Mouse (Mus musculus) hindbrain, embryonic 13.5 days (tissue): Measurements from ENCODE around the gene Jagn1. TPM values are rescaled to one million over a fixed set of nuclear protein-coding genes. Genes with fewer than 3 reads are reported as not detected.

Experiments used
- ATAC-seq: fragments of 200-750 bp; cut with Nextera tagmentation; 2 replicates; pipeline ENCODE4 v1.8.0; 2017; ENCODE audit warnings: moderate TSS enrichment; ENCODE audit not compliant: low FRiP score
- H3K27ac ChIP-seq: fragments of 300-500 bp; sonication (generic); 2 replicates; pipeline ENCODE4 v1.5.1; 2015; ENCODE audit warnings: inconsistent platforms, mild to moderate bottlenecking, moderate library complexity
- H3K27me3 ChIP-seq: fragments of 300-500 bp; sonication (generic); 2 replicates; pipeline ENCODE4 v1.6.1; 2015; ENCODE audit warnings: mild to moderate bottlenecking, inconsistent platforms
- H3K36me3 ChIP-seq: fragments of 300-500 bp; sonication (generic); 2 replicates; pipeline ENCODE4 v1.6.1; 2015; ENCODE audit warnings: mild to moderate bottlenecking, inconsistent platforms
- H3K4me1 ChIP-seq: fragments of 300-500 bp; sonication (generic); replicated peaks from 2 replicates; pipeline ENCODE4 v1.6.1; 2015; ENCODE audit warnings: inconsistent platforms
- H3K4me2 ChIP-seq: fragments of 300-500 bp; sonication (generic); 2 replicates; pipeline ENCODE4 v1.6.1; 2015; ENCODE audit warnings: inconsistent platforms, mild to moderate bottlenecking, moderate library complexity
- H3K4me3 ChIP-seq: fragments of 300-500 bp; sonication (generic); 2 replicates; pipeline ENCODE4 v1.5.1; 2015; ENCODE audit warnings: mild to moderate bottlenecking, inconsistent platforms
- H3K9ac ChIP-seq: fragments of 300-500 bp; sonication (generic); 2 replicates; pipeline ENCODE4 v1.6.1; 2015; ENCODE audit warnings: mild to moderate bottlenecking, inconsistent platforms
- H3K9me3 ChIP-seq: fragments of 300-500 bp; sonication (generic); 2 replicates; pipeline ENCODE4 v1.6.1; 2016; ENCODE audit warnings: inconsistent platforms
- WGBS: fragments of 180-500 bp; shearing (Covaris S2); methylation state at CpG from one replicate; pipeline ENCODE4 v1.1.7; 2015; 5-methylcytosine and 5-hydroxymethylcytosine counted together
- polyA plus RNA-seq: library from polyadenylated mRNA; unstranded; fragments of >200 nt; fragmentation: Nextera tagmentation; extraction: Ambion mirVana; gene quantifications from 2 replicates; pipeline ENCODE4 v1.2.1, GENCODE M21; 2015

The Jagn1 gene
- polyA plus RNA-seq, 1 experiment from 2014 or later: 92.9 TPM

DNA sequence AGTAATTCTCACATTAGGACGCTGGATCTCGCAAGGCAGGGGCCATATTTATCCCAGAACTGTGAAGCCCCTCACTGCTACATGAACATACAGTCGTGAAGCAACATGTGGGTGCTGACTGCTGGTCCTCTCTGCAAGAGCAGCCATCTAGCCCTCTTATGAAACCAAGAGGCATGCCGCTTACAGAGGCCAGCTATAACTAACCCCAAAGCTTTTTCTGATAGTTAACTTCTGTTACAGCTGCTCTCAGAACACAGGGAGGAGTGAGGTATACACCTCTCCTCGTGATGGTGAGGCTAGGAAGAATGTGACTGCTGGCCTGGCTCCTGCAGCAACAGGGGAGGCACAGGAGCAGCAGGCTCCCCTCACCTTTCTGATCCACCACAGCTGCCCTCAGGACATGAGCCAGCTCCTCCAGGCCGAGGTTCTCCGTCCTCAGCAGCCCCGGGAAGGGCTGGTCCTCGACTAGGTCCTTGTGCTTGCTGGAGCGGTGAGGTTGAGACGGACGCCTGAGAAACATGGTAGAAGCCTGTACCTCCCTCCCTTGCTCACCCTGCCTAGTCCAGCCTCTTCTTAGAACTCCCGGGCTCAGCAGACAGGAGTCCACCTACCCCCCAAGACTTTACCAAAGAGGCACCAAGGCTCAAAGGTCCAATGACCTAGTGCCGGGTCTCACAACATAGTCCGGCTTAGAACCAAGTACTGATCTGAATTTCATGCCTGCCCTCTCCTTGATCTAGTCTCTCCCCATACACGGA lies 23.7 kb upstream of the Jagn1 start:
- Histone ChIP-seq H3K27me3 (no peaks in the 10 kb centered on the region), H3K4me2 (peak overlapping the region; percentile 96), H3K4me3 (peak overlapping the region; percentile 65), H3K9me3 (no peaks in the 10 kb centered on the region), H3K36me3 (peaks cover 35% of the 10 kb centered on the region), H3K9ac (peak overlapping the region; percentile 84), H3K4me1 (peaks cover 23% of the 10 kb centered on the region), H3K27ac (peak overlapping the region; percentile 36; the same call in 1 of the 2 replicates)
- peak; percentile 77 for ATAC-seq
- 15% methylated on average over 16 of the region's 16 CpGs for WGBS

DNA sequence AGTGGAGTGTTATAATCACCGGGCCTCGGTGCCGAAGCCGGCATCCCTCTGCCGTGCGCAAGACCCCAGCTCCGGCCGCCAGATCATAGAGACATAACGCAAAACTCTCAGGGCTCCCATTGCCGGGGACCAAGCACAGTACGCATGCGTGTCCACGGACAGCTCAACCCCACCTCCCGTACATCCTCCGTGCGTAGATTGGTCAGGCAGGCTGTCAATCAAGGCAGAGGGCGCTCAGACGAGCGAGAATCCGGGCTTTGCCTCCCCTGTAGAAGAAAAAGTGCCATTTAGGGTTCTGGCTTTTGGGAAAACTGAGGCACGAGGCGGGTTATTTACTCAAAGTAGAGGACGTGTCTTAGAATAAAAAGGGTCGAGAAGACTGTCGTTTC lies 23.2 kb upstream of the Jagn1 start, which contains the start of gene Rpusd3:
TSS of gene Rpusd3 (minus strand) at position 142 of the 389 bp plus-strand sequence.
- Histone ChIP-seq H3K36me3 (peaks cover 29% of the 10 kb centered on the region), H3K9ac (peak within 1 kb of the TSS; percentile 84), H3K27me3 (no peaks in the 10 kb centered on the region), H3K4me3 (peak within 1 kb of the TSS; percentile 65), H3K4me2 (peak within 1 kb of the TSS; percentile 96), H3K4me1 (peaks cover 23% of the 10 kb centered on the region), H3K9me3 (no peaks in the 10 kb centered on the region), H3K27ac (peak within 1 kb of the TSS; percentile 36; the same call in 1 of the 2 replicates)
- ATAC-seq: peak; percentile 98
- WGBS: under 1% methylated on average over 25 of the region's 25 CpGs

DNA sequence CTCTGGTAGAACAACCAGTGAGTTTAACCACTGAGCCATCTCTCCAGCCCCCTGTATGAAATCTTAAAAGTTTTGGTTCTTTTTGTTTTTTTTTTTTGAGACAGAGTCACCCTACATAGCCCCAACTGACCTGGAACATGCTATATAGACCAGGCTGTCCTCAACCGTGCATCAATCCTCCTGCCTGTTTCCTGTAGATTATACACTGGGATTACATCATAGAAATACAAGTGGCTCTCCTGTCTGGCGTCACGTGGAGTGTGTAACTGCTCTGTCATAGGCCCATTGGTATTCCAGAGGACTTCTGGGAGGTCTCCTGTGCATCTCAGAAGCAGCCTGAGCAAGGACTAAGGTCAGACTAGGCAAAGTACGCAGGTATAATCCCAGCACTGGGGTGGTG lies 19.4 kb upstream of the Jagn1 start:
- peaks cover 10% of the 10 kb centered on the region for H3K4me1 ChIP-seq
- no peak overlapping the region for H3K4me2 ChIP-seq
- H3K36me3 ChIP-seq: no peaks in the 10 kb centered on the region
- 82% methylated on average over 4 of the region's 4 CpGs for WGBS
- H3K9me3 ChIP-seq: no peaks in the 10 kb centered on the region
- no peaks in the 10 kb centered on the region for H3K27me3 ChIP-seq
- H3K9ac ChIP-seq: no peak overlapping the region
- ATAC-seq: no peak
- H3K27ac ChIP-seq: no peak overlapping the region
- H3K4me3 ChIP-seq: no peak overlapping the region

DNA sequence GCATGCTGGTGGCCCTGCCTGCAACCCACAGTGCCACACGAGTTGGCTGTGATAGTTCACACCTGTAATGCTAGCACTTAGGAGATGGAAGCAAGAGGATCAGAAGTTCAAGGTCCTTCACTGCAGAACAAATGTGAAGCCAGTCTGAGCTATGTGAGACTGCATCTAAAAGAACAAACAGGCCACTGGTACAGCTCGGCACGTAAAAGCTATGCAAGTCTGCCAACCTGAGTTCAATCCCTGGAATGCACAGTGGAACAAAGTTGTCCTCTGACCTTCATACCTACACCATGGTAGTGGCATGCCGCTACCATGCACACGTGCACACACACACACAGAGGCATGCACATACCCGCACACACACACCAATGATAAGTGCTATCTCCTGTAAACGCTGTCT lies 18.2 kb upstream of the Jagn1 start:
- Histone ChIP-seq H3K36me3 (no peaks in the 10 kb centered on the region), H3K9me3 (no peaks in the 10 kb centered on the region), H3K27ac (no peak overlapping the region), H3K4me2 (no peak overlapping the region), H3K27me3 (no peaks in the 10 kb centered on the region), H3K4me1 (0 out of 2 replicates have a peak, but pooled peaks cover 3% of the 10 kb centered on the region), H3K4me3 (no peak overlapping the region), H3K9ac (no peak overlapping the region)
- 87% methylated on average over 7 of the region's 7 CpGs for WGBS
- no peak for ATAC-seq

DNA sequence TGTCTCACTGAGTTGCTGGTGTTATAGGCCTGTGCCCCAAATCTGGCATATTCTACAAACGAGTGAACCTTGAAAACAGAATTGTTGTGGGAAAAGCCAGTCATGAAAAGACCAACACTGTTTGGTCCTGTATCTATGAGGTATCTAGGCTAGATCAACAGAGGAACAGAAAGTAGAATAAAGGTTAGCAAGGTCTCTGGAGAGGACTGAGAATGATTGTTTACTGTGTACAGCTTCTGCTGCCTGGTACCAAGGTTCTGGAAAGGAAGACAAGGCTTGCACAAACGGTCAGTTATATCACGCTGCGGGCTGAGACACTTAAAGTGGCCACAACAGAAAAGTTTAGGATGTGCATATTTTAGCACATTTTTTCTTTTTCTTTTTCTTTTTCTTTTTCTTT lies 15.7 kb upstream of the Jagn1 start:
- Histone ChIP-seq H3K36me3 (no peaks in the 10 kb centered on the region), H3K9me3 (no peaks in the 10 kb centered on the region), H3K4me1 (no peaks in the 10 kb centered on the region), H3K27ac (no peak overlapping the region), H3K9ac (no peak overlapping the region), H3K27me3 (no peaks in the 10 kb centered on the region), H3K4me3 (no peak overlapping the region), H3K4me2 (no peak overlapping the region)
- no peak for ATAC-seq
- WGBS: 94% methylated on average over 4 of the region's 4 CpGs

DNA sequence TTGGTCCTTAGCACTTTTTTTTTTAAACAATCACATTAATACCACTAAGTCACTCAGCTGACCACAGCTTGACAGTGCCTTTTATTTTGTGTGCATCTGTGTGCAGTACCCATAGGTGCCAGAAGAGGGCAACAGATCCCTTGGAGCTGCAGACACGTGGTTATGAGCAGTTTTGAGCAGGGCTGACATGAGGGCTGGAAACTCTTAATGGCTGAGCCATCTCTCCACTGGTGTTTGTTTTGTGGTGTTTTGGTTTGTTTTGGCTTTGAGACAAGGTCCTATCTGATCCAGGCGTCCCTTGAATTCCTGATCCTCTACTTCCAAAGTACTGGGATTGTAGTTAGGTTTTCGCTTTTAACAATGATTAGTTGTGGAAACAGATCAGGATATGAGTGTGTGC lies 15.0 kb upstream of the Jagn1 start:
- H3K9ac ChIP-seq: no peak overlapping the region
- H3K9me3 ChIP-seq: no peaks in the 10 kb centered on the region
- no peaks in the 10 kb centered on the region for H3K36me3 ChIP-seq
- no peak for ATAC-seq
- H3K4me1 ChIP-seq: no peaks in the 10 kb centered on the region
- 64% methylated on average over 3 of the region's 3 CpGs for WGBS
- no peak overlapping the region for H3K4me2 ChIP-seq
- H3K4me3 ChIP-seq: no peak overlapping the region
- H3K27ac ChIP-seq: no peak overlapping the region
- no peaks in the 10 kb centered on the region for H3K27me3 ChIP-seq

DNA sequence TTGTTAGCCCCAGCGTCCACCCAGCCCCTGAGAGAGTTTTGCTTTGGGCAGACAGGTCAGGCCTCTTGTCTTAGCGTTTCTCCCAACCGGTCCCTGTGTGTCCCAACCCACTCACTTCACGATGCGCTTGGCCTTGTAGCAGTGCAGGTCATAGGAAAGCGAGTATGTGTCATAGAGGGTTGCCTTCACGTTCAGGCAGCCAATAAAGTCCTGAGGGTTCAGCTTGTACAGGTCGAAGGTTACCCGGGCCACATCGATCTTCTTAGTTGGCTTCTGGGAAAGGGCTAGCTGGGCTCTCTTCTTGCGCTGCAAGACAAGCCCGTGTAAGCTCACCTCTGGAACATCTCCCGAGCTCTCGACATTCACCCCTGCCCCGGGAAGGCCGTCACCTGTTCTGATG lies 14.4 kb upstream of the Jagn1 start:
- Histone ChIP-seq H3K9ac (no peak overlapping the region), H3K4me3 (no peak overlapping the region), H3K36me3 (no peaks in the 10 kb centered on the region), H3K9me3 (no peaks in the 10 kb centered on the region), H3K4me1 (no peaks in the 10 kb centered on the region), H3K27me3 (no peaks in the 10 kb centered on the region), H3K27ac (no peak overlapping the region), H3K4me2 (no peak overlapping the region)
- WGBS: 96% methylated on average over 16 of the region's 16 CpGs
- no peak for ATAC-seq

DNA sequence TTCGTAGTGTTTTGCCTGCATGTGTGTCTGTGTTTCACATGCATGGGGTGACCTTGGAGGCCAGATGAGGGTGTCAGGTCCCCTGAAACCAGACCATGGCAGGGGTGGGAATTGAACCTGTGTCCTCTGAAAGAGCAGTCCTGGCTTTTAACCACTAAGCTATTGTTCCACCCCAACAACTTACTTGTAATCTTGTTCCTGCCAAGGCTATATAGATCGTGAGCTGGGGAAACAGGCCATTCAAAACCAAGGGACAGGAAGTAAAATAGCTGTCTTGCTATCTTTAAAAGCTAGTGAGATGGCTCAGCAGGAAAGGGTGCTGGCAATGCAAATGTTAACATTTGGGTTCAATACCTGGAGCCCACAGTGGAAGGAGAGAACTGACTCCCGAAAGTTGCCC lies 12.4 kb upstream of the Jagn1 start:
- Histone ChIP-seq H3K9ac (no peak overlapping the region), H3K36me3 (no peaks in the 10 kb centered on the region), H3K27me3 (no peaks in the 10 kb centered on the region), H3K4me2 (no peak overlapping the region), H3K27ac (no peak overlapping the region), H3K4me3 (no peak overlapping the region), H3K9me3 (no peaks in the 10 kb centered on the region), H3K4me1 (no peaks in the 10 kb centered on the region)
- no peak for ATAC-seq
- 84% methylated on average over 3 of the region's 3 CpGs for WGBS

DNA sequence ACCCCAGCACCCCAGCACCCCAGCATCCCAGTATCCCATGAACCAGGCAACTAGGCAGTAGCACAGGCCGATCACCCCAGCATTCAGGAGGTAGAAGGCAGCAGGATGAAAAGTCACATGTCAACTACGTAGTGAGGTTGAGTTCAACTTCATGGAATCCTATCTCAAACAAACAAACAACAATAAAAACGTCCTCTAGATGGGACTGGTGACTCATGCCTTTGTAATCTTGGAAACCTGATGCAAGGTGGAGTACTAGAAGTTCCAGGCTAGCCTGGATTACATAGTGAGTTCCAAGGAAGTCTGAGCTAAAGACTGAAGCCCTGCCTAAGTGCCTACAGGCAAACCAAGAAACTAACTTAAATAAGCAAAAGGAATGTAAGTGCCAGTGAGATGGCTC lies 11.5 kb upstream of the Jagn1 start:
- no peaks in the 10 kb centered on the region for H3K4me1 ChIP-seq
- ATAC-seq: no peak
- H3K4me2 ChIP-seq: no peak overlapping the region
- H3K27ac ChIP-seq: no peak overlapping the region
- no peaks in the 10 kb centered on the region for H3K9me3 ChIP-seq
- H3K4me3 ChIP-seq: no peak overlapping the region
- no peak overlapping the region for H3K9ac ChIP-seq
- no peaks in the 10 kb centered on the region for H3K36me3 ChIP-seq
- H3K27me3 ChIP-seq: no peaks in the 10 kb centered on the region
- WGBS: 70% methylated on average over 3 of the region's 3 CpGs

DNA sequence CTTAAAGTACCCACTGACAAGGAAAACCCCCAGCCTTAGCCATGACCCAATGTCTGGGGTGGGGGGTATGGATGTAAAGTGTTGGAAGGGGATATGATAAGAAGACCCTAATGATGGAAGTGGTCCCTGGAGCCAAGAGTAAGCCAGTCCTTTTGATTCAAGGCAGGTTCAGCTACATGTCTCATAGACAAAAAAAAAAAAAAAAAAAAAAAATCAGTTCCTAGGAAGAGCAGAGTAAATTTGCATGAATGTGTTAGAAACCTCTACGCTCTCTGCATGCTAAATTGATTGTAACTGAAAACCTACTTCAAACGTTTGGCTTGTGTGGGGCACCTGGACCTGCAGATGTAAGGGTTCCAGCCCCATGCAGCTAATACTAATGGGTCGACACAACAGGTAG lies 10.6 kb upstream of the Jagn1 start:
- Histone ChIP-seq H3K36me3 (no peaks in the 10 kb centered on the region), H3K4me1 (no peaks in the 10 kb centered on the region), H3K9ac (no peak overlapping the region), H3K4me3 (no peak overlapping the region), H3K27ac (no peak overlapping the region), H3K27me3 (no peaks in the 10 kb centered on the region), H3K9me3 (no peaks in the 10 kb centered on the region), H3K4me2 (no peak overlapping the region)
- ATAC-seq: no peak
- 69% methylated on average over 3 of the region's 3 CpGs for WGBS

DNA sequence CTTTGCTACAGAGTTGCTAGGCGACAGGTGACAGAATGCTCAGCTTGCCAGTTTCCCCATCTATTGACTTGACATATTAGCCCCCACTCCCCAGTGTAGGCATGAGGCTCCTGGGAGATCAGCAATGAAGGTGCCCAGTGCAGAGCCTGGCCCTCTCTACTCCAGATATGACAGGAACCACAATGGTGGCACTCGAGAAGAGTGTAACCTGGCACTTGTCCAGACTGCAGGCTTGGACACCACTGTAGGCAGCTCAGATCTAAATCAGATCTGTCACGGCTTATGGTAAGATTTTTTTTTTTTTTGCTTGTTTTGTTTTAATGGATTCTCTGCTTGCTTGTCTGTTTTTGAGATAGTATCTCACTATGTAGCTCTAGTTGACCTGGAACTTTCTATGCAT lies 8.7 kb upstream of the Jagn1 start:
- H3K36me3 ChIP-seq: no peaks in the 10 kb centered on the region
- no peak overlapping the region for H3K4me3 ChIP-seq
- no peak overlapping the region for H3K27ac ChIP-seq
- no peak for ATAC-seq
- WGBS: 76% methylated on average over 3 of the region's 3 CpGs
- no peak overlapping the region for H3K9ac ChIP-seq
- H3K9me3 ChIP-seq: no peaks in the 10 kb centered on the region
- no peaks in the 10 kb centered on the region for H3K4me1 ChIP-seq
- no peaks in the 10 kb centered on the region; the same call in 1 of the 2 replicates for H3K27me3 ChIP-seq
- H3K4me2 ChIP-seq: no peak overlapping the region

DNA sequence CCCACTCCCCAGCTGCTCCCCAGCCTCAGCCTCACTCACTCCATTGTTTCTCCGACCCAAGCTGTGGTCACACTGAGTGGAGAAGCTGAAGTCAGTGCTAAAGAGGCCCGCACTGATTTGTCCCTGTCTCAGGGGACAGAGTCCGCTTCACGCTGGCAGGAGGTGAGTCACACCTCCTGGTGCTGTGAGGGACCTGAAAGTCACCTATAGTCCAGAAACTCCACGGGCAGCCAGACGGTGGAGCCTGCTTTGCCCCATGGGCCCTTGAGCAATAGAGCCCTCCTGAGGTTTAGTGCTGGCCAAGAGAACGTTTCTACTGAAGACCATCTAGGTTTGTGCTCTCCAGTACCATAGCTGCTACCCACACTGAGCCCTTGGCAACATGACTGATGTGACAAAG lies 7.7 kb upstream of the Jagn1 start:
- no peak for ATAC-seq
- H3K4me2 ChIP-seq: no peak overlapping the region
- no peaks in the 10 kb centered on the region for H3K4me1 ChIP-seq
- H3K9ac ChIP-seq: no peak overlapping the region
- no peaks in the 10 kb centered on the region; the same call in 1 of the 2 replicates for H3K27me3 ChIP-seq
- no peaks in the 10 kb centered on the region for H3K36me3 ChIP-seq
- no peaks in the 10 kb centered on the region for H3K9me3 ChIP-seq
- no peak overlapping the region for H3K27ac ChIP-seq
- WGBS: 78% methylated on average over 7 of the region's 7 CpGs
- no peak overlapping the region for H3K4me3 ChIP-seq

DNA sequence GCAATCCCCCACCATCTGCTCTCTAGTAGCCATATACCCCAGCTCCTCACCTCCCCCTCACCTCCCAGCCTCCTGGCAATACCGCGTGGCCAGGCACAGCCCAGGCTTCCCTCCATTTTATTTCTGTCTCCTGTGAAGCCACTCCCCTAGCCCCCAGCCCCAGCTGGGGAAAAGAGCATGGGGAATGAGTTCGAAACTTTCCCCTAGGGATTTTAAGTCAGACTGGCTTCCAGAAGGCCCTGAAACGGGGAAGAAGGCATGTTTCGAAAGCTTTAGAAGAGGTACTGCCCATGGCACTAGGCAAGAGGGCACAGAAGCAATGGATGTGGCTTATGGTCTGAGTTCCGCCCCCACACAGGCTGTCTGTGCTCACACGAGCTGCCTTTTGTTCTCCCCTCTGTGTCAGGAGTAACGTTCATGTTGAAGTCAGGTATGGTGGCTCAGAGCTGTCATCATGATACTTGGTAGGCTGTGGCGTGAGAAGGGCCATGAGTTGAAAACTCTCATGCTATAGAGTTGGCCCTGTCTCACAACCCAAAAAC lies 6.6 kb upstream of the Jagn1 start, which contains the start of gene Cidec:
TSS of gene Cidec (minus strand) at position 97 of the 542 bp plus-strand sequence.
- H3K4me3 ChIP-seq: no peak within 1 kb of the TSS
- H3K9ac ChIP-seq: no peak within 1 kb of the TSS
- no peaks in the 10 kb centered on the region for H3K9me3 ChIP-seq
- ATAC-seq: no peak
- no peaks in the 10 kb centered on the region for H3K36me3 ChIP-seq
- H3K4me1 ChIP-seq: no peaks in the 10 kb centered on the region
- no peaks in the 10 kb centered on the region; the same call in 1 of the 2 replicates for H3K27me3 ChIP-seq
- H3K27ac ChIP-seq: no peak within 1 kb of the TSS
- no peak within 1 kb of the TSS for H3K4me2 ChIP-seq
- WGBS: 78% methylated on average over 9 of the region's 9 CpGs
